Mouse (Mus musculus): ENCODE results near the gene Cmklr1. TPM values are rescaled to one million over a fixed set of nuclear protein-coding genes. Genes with fewer than 3 reads are reported as not detected.
"Not testable (repeated sequence)": the region's sequence is repeated elsewhere in the genome, so short reads cannot be mapped to it uniquely, and the experiment has no call there.

Cmklr1 gene
- polyA plus RNA-seq, 1 experiment from 2014 or later: 7.8 TPM

GRCm38 (mm10) chr5:113600181-113600580 lies 50.0 kb downstream of the Cmklr1 start:
- ATAC-seq (ENCODE audit: low read depth): no peak
- Histone ChIP-seq H3K27me3 (replicated peaks; ENCODE audit: control insufficient read depth, insufficient read depth, low read length) (no peaks in the 10 kb centered on the region), H3K4me2 (ENCODE audit: low read depth, low read length) (no peak overlapping the region), H3K9ac (ENCODE audit: low read depth, low read length) (no peak overlapping the region), H3K4me3 (ENCODE audit: low read depth, low read length) (no peak overlapping the region), H3K27ac (replicated peaks; ENCODE audit: low read depth, low read length) (peak overlapping the region; percentile 18; the same call in 1 of the 2 replicates), H3K9me3 (ENCODE audit: control insufficient read depth, low read length) (no peaks in the 10 kb centered on the region), H3K4me1 (ENCODE audit: control insufficient read depth, insufficient read depth, low read length) (no peaks in the 10 kb centered on the region; the same call in 1 of the 2 replicates), H3K36me3 (ENCODE audit: control insufficient read depth, insufficient read depth, low read length) (no peaks in the 10 kb centered on the region)
- DNase-seq (ENCODE audit: low spot score): no peak
- WGBS: 81% methylated on average over 2 of the region's 3 CpGs

- Histone ChIP-seq H3K27me3 (replicated peaks; ENCODE audit: control insufficient read depth, insufficient read depth, low read length) (no peaks in the 10 kb centered on the region), H3K4me2 (ENCODE audit: low read depth, low read length) (no peak overlapping the region), H3K4me1 (ENCODE audit: control insufficient read depth, insufficient read depth, low read length) (no peaks in the 10 kb centered on the region; the same call in 1 of the 2 replicates), H3K4me3 (ENCODE audit: low read depth, low read length) (no peak overlapping the region), H3K36me3 (ENCODE audit: control insufficient read depth, insufficient read depth, low read length) (no peaks in the 10 kb centered on the region), H3K27ac (replicated peaks; ENCODE audit: low read depth, low read length) (no peak overlapping the region), H3K9me3 (ENCODE audit: control insufficient read depth, low read length) (no peaks in the 10 kb centered on the region), H3K9ac (ENCODE audit: low read depth, low read length) (no peak overlapping the region)
- ATAC-seq (ENCODE audit: low read depth): no peak
- no peak for DNase-seq (ENCODE audit: low spot score)
- WGBS: 61% methylated on average over 9 of the region's 9 CpGs
These were observed 53.4 kb downstream of the Cmklr1 start for GRCm38 (mm10) chr5:113596780-113597353.

- Histone ChIP-seq H3K36me3 (ENCODE audit: control insufficient read depth, insufficient read depth, low read length) (no peaks in the 10 kb centered on the region), H3K4me1 (ENCODE audit: control insufficient read depth, insufficient read depth, low read length) (no peaks in the 10 kb centered on the region; the same call in 1 of the 2 replicates), H3K27ac (replicated peaks; ENCODE audit: low read depth, low read length) (no peak overlapping the region), H3K9me3 (ENCODE audit: control insufficient read depth, low read length) (no peaks in the 10 kb centered on the region), H3K4me2 (ENCODE audit: low read depth, low read length) (no peak overlapping the region), H3K9ac (ENCODE audit: low read depth, low read length) (no peak overlapping the region), H3K27me3 (replicated peaks; ENCODE audit: control insufficient read depth, insufficient read depth, low read length) (no peaks in the 10 kb centered on the region), H3K4me3 (ENCODE audit: low read depth, low read length) (no peak overlapping the region)
- ATAC-seq (ENCODE audit: low read depth) (no peak), DNase-seq (ENCODE audit: low spot score) (no peak)
- WGBS: 83% methylated on average over 9 of the region's 9 CpGs
These were observed 54.0 kb downstream of the Cmklr1 start for GRCm38 (mm10) chr5:113596252-113596651.

- Histone ChIP-seq H3K27me3 (replicated peaks; ENCODE audit: control insufficient read depth, insufficient read depth, low read length) (no peaks in the 10 kb centered on the region), H3K4me3 (ENCODE audit: low read depth, low read length) (no peak overlapping the region), H3K36me3 (ENCODE audit: control insufficient read depth, insufficient read depth, low read length) (no peaks in the 10 kb centered on the region), H3K4me1 (ENCODE audit: control insufficient read depth, insufficient read depth, low read length) (no peaks in the 10 kb centered on the region; the same call in 1 of the 2 replicates), H3K9ac (ENCODE audit: low read depth, low read length) (no peak overlapping the region), H3K9me3 (ENCODE audit: control insufficient read depth, low read length) (no peaks in the 10 kb centered on the region), H3K27ac (replicated peaks; ENCODE audit: low read depth, low read length) (no peak overlapping the region), H3K4me2 (ENCODE audit: low read depth, low read length) (no peak overlapping the region)
- no peak for DNase-seq (ENCODE audit: low spot score)
- ATAC-seq (ENCODE audit: low read depth): no peak
- WGBS: 88% methylated on average over 6 of the region's 6 CpGs
These were observed 56.1 kb downstream of the Cmklr1 start for GRCm38 (mm10) chr5:113593911-113594705.

GRCm38 (mm10) chr5:113591751-113592230 lies 58.4 kb downstream of the Cmklr1 start:
- Histone ChIP-seq H3K4me1 (ENCODE audit: control insufficient read depth, insufficient read depth, low read length) (no peaks in the 10 kb centered on the region; the same call in 1 of the 2 replicates), H3K4me2 (ENCODE audit: low read depth, low read length) (no peak overlapping the region), H3K36me3 (ENCODE audit: control insufficient read depth, insufficient read depth, low read length) (no peaks in the 10 kb centered on the region), H3K4me3 (ENCODE audit: low read depth, low read length) (no peak overlapping the region), H3K9ac (ENCODE audit: low read depth, low read length) (no peak overlapping the region), H3K27me3 (replicated peaks; ENCODE audit: control insufficient read depth, insufficient read depth, low read length) (no peaks in the 10 kb centered on the region), H3K9me3 (ENCODE audit: control insufficient read depth, low read length) (no peaks in the 10 kb centered on the region), H3K27ac (replicated peaks; ENCODE audit: low read depth, low read length) (no peak overlapping the region; the same call in 1 of the 2 replicates)
- DNase-seq (ENCODE audit: low spot score) (peak; percentile 45), ATAC-seq (ENCODE audit: low read depth) (peak; percentile 78; the same call in 1 of the 2 replicates)
- WGBS: 21% methylated on average over 6 of the region's 6 CpGs

GRCm38 (mm10) chr5:113591166-113591565 lies 59.1 kb downstream of the Cmklr1 start:
- H3K27me3 ChIP-seq (replicated peaks; ENCODE audit: control insufficient read depth, insufficient read depth, low read length): no peaks in the 10 kb centered on the region
- H3K27ac ChIP-seq (replicated peaks; ENCODE audit: low read depth, low read length): no peak overlapping the region; the same call in 1 of the 2 replicates
- ATAC-seq (ENCODE audit: low read depth): no peak; the same call in 1 of the 2 replicates
- no peak overlapping the region for H3K4me2 ChIP-seq (ENCODE audit: low read depth, low read length)
- WGBS: 0% methylated on average over 1 of the region's 3 CpGs
- no peak overlapping the region for H3K4me3 ChIP-seq (ENCODE audit: low read depth, low read length)
- DNase-seq (ENCODE audit: low spot score): no peak
- H3K9me3 ChIP-seq (ENCODE audit: control insufficient read depth, low read length): no peaks in the 10 kb centered on the region
- H3K36me3 ChIP-seq (ENCODE audit: control insufficient read depth, insufficient read depth, low read length): no peaks in the 10 kb centered on the region
- H3K4me1 ChIP-seq (ENCODE audit: control insufficient read depth, insufficient read depth, low read length): no peaks in the 10 kb centered on the region; the same call in 1 of the 2 replicates
- H3K9ac ChIP-seq (ENCODE audit: low read depth, low read length): no peak overlapping the region

- Histone ChIP-seq H3K27ac (replicated peaks; ENCODE audit: low read depth, low read length) (no peak overlapping the region), H3K4me2 (ENCODE audit: low read depth, low read length) (no peak overlapping the region), H3K4me3 (ENCODE audit: low read depth, low read length) (no peak overlapping the region), H3K4me1 (ENCODE audit: control insufficient read depth, insufficient read depth, low read length) (no peaks in the 10 kb centered on the region; the same call in 1 of the 2 replicates), H3K9me3 (ENCODE audit: control insufficient read depth, low read length) (no peaks in the 10 kb centered on the region), H3K27me3 (replicated peaks; ENCODE audit: control insufficient read depth, insufficient read depth, low read length) (no peaks in the 10 kb centered on the region), H3K36me3 (ENCODE audit: control insufficient read depth, insufficient read depth, low read length) (no peaks in the 10 kb centered on the region), H3K9ac (ENCODE audit: low read depth, low read length) (no peak overlapping the region)
- no peak for DNase-seq (ENCODE audit: low spot score)
- WGBS: 62% methylated on average over 5 of the region's 5 CpGs
- no peak for ATAC-seq (ENCODE audit: low read depth)
These were observed 60.1 kb downstream of the Cmklr1 start for GRCm38 (mm10) chr5:113590010-113590640.

- H3K9me3 ChIP-seq (ENCODE audit: control insufficient read depth, low read length); H3K36me3 ChIP-seq (ENCODE audit: control insufficient read depth, insufficient read depth, low read length); H3K27me3 ChIP-seq (replicated peaks; ENCODE audit: control insufficient read depth, insufficient read depth, low read length); H3K9ac ChIP-seq (ENCODE audit: low read depth, low read length); H3K4me1 ChIP-seq (ENCODE audit: control insufficient read depth, insufficient read depth, low read length); ATAC-seq (ENCODE audit: low read depth); DNase-seq (ENCODE audit: low spot score); H3K4me3 ChIP-seq (ENCODE audit: low read depth, low read length); H3K27ac ChIP-seq (replicated peaks; ENCODE audit: low read depth, low read length); H3K4me2 ChIP-seq (ENCODE audit: low read depth, low read length): not testable (repeated sequence)
- 48% methylated on average over 5 of the region's 5 CpGs for WGBS
These were observed 63.8 kb downstream of the Cmklr1 start for GRCm38 (mm10) chr5:113586458-113586849.

Measured in embryonic facial prominence, embryonic 14.5 days (tissue).